Mouse (Mus musculus): ENCODE results near the gene Neurl2. TPM values are rescaled to one million over a fixed set of nuclear protein-coding genes. Genes with fewer than 3 reads are reported as not detected.

Neurl2 gene
- polyA plus RNA-seq, 2 experiments = 5.5 to 7.2 TPM

GRCm38 (mm10) chr2:164815348-164815747 lies 17.9 kb downstream of the Neurl2 start:
- 87% methylated on average over 5 of the region's 5 CpGs for WGBS
- Histone ChIP-seq H3K9me3 (ENCODE audit: control insufficient read depth, low read length) (no peaks in the 10 kb centered on the region), H3K4me1 (ENCODE audit: control insufficient read depth, insufficient read depth, low read length) (no peaks in the 10 kb centered on the region), H3K36me3 (ENCODE audit: control insufficient read depth, insufficient read depth, low read length) (0 out of 2 replicates have a peak, but pooled peaks cover 6% of the 10 kb centered on the region), H3K27me3 (ENCODE audit: control insufficient read depth, insufficient read depth, low read length) (no peaks in the 10 kb centered on the region), H3K4me2 (replicated peaks; ENCODE audit: low read depth, low read length, severe bottlenecking) (no peak overlapping the region), H3K9ac (ENCODE audit: low read depth, low read length, severe bottlenecking) (no peak overlapping the region), H3K4me3 (replicated peaks; ENCODE audit: low read length) (no peak overlapping the region), H3K27ac (replicated peaks; ENCODE audit: low read depth, low read length) (no peak overlapping the region)
- ATAC-seq (ENCODE audit: low FRiP score, low read depth) (no peak), DNase-seq (ENCODE audit: low spot score) (no peak)
- no peak for TF ChIP-seq POLR2A (IDR thresholded peaks at IDR 0.05; ENCODE audit: borderline replicate concordance, extremely low read depth, insufficient read depth, insufficient read length)

- 53% methylated on average over 2 of the region's 2 CpGs for WGBS
- DNase-seq (ENCODE audit: low spot score) (no peak), ATAC-seq (ENCODE audit: low FRiP score, low read depth) (no peak)
- Histone ChIP-seq H3K9ac (ENCODE audit: low read depth, low read length, severe bottlenecking) (no peak overlapping the region), H3K4me3 (replicated peaks; ENCODE audit: low read length) (no peak overlapping the region), H3K27ac (replicated peaks; ENCODE audit: low read depth, low read length) (no peak overlapping the region), H3K27me3 (ENCODE audit: control insufficient read depth, insufficient read depth, low read length) (no peaks in the 10 kb centered on the region), H3K9me3 (ENCODE audit: control insufficient read depth, low read length) (no peaks in the 10 kb centered on the region), H3K4me1 (ENCODE audit: control insufficient read depth, insufficient read depth, low read length) (no peaks in the 10 kb centered on the region), H3K36me3 (ENCODE audit: control insufficient read depth, insufficient read depth, low read length) (0 out of 2 replicates have a peak, but pooled peaks cover 10% of the 10 kb centered on the region), H3K4me2 (replicated peaks; ENCODE audit: low read depth, low read length, severe bottlenecking) (no peak overlapping the region)
- TF ChIP-seq POLR2A (IDR thresholded peaks at IDR 0.05; ENCODE audit: borderline replicate concordance, extremely low read depth, insufficient read depth, insufficient read length) = no peak
These were observed 19.7 kb downstream of the Neurl2 start for GRCm38 (mm10) chr2:164813557-164813956.

GRCm38 (mm10) chr2:164806614-164807013 lies 26.6 kb downstream of the Neurl2 start:
- Histone ChIP-seq H3K27ac (replicated peaks; ENCODE audit: low read depth, low read length) (no peak overlapping the region), H3K4me3 (replicated peaks; ENCODE audit: low read length) (no peak overlapping the region), H3K27me3 (ENCODE audit: control insufficient read depth, insufficient read depth, low read length) (no peaks in the 10 kb centered on the region), H3K4me1 (ENCODE audit: control insufficient read depth, insufficient read depth, low read length) (peaks cover 9% of the 10 kb centered on the region), H3K4me2 (replicated peaks; ENCODE audit: low read depth, low read length, severe bottlenecking) (no peak overlapping the region), H3K9me3 (ENCODE audit: control insufficient read depth, low read length) (no peaks in the 10 kb centered on the region), H3K36me3 (ENCODE audit: control insufficient read depth, insufficient read depth, low read length) (peaks cover 17% of the 10 kb centered on the region), H3K9ac (ENCODE audit: low read depth, low read length, severe bottlenecking) (no peak overlapping the region)
- DNase-seq (ENCODE audit: low spot score) (no peak), ATAC-seq (ENCODE audit: low FRiP score, low read depth) (no peak)
- TF ChIP-seq POLR2A (IDR thresholded peaks at IDR 0.05; ENCODE audit: borderline replicate concordance, extremely low read depth, insufficient read depth, insufficient read length) = no peak
- WGBS = 85% methylated on average over 7 of the region's 7 CpGs

- H3K9ac ChIP-seq (ENCODE audit: low read depth, low read length, severe bottlenecking) = peak overlapping the region; percentile 62
- 1% methylated on average over 21 of the region's 21 CpGs for WGBS
- peak; percentile 31; the same call in 1 of the 2 replicates for ATAC-seq (ENCODE audit: low FRiP score, low read depth)
These were observed 27.9 kb downstream of the Neurl2 start for GRCm38 (mm10) chr2:164805332-164805718.

GRCm38 (mm10) chr2:164804533-164805331 lies 28.5 kb downstream of the Neurl2 start, which contains the start of the genes Acot8 and Zswim3:
Acot8 (minus strand) TSS chr2:164804882.
Zswim3 (plus strand) TSS chr2:164805098.
- H3K36me3 ChIP-seq (ENCODE audit: control insufficient read depth, insufficient read depth, low read length) = peaks cover 23% of the 10 kb centered on the region
- H3K9ac ChIP-seq (ENCODE audit: low read depth, low read length, severe bottlenecking) = peak within 1 kb of the TSS; percentile 69
- peak within 1 kb of the TSS; percentile 73 for H3K4me3 ChIP-seq (replicated peaks; ENCODE audit: low read length)
- no peaks in the 10 kb centered on the region for H3K27me3 ChIP-seq (ENCODE audit: control insufficient read depth, insufficient read depth, low read length)
- H3K9me3 ChIP-seq (ENCODE audit: control insufficient read depth, low read length) = no peaks in the 10 kb centered on the region
- H3K4me1 ChIP-seq (ENCODE audit: control insufficient read depth, insufficient read depth, low read length) = peaks cover 9% of the 10 kb centered on the region
- peak within 1 kb of the TSS; percentile 35 for H3K27ac ChIP-seq (replicated peaks; ENCODE audit: low read depth, low read length)
- peak within 1 kb of the TSS; percentile 85 for H3K4me2 ChIP-seq (replicated peaks; ENCODE audit: low read depth, low read length, severe bottlenecking)
- peak; percentile 98 for ATAC-seq (ENCODE audit: low FRiP score, low read depth)
- WGBS = under 1% methylated on average over 47 of the region's 47 CpGs
- TF ChIP-seq POLR2A (IDR thresholded peaks at IDR 0.05; ENCODE audit: borderline replicate concordance, extremely low read depth, insufficient read depth, insufficient read length) = peak; percentile 76; the same call in 1 of the 2 replicates
- DNase-seq (ENCODE audit: low spot score) = peak; percentile 98

More at GRCm38 (mm10) chr2:164805332-164805718, 27.9 kb downstream of the Neurl2 start:
- Histone ChIP-seq H3K4me1 (ENCODE audit: control insufficient read depth, insufficient read depth, low read length) (peaks cover 9% of the 10 kb centered on the region), H3K4me3 (replicated peaks; ENCODE audit: low read length) (peak overlapping the region; percentile 73), H3K27ac (replicated peaks; ENCODE audit: low read depth, low read length) (no peak overlapping the region), H3K9me3 (ENCODE audit: control insufficient read depth, low read length) (no peaks in the 10 kb centered on the region), H3K27me3 (ENCODE audit: control insufficient read depth, insufficient read depth, low read length) (no peaks in the 10 kb centered on the region), H3K4me2 (replicated peaks; ENCODE audit: low read depth, low read length, severe bottlenecking) (peak overlapping the region; percentile 85), H3K36me3 (ENCODE audit: control insufficient read depth, insufficient read depth, low read length) (peaks cover 19% of the 10 kb centered on the region)
- no peak for DNase-seq (ENCODE audit: low spot score)
- TF ChIP-seq POLR2A (IDR thresholded peaks at IDR 0.05; ENCODE audit: borderline replicate concordance, extremely low read depth, insufficient read depth, insufficient read length) = no peak
